Mouse (Mus musculus) urinary bladder, adult 18-20 months (tissue): ENCODE results near the gene Izumo1r.

Source experiments
- DNase-seq, 2 experiments: peaks; one replicate each; pipeline ENCODE4 v3.0.0; 2022; ENCODE audit warnings: low spot score in 2 of 2, mixed read lengths in 2 of 2

Izumo1r gene

GRCm38 (mm10) chr9:14903581-14904378, at the start of gene Izumo1r:
Gene Izumo1r (minus strand): TSS chr9:14903949.
- no peak for DNase-seq

GRCm38 (mm10) chr9:14951072-14951471, 47.3 kb upstream of the Izumo1r start:
- DNase-seq, result no peak

GRCm38 (mm10) chr9:14948843-14949242, 45.1 kb upstream of the Izumo1r start:
- DNase-seq, result no peak

GRCm38 (mm10) chr9:14946677-14947076, 42.9 kb upstream of the Izumo1r start:
- no peak for DNase-seq

- no peak for DNase-seq
Measured at GRCm38 (mm10) chr9:14945919-14946318, 42.2 kb upstream of the Izumo1r start.

GRCm38 (mm10) chr9:14942143-14942720, 38.5 kb upstream of the Izumo1r start:
- no peak for DNase-seq

GRCm38 (mm10) chr9:14939610-14940009, 35.9 kb upstream of the Izumo1r start:
- DNase-seq, result no peak

GRCm38 (mm10) chr9:14937308-14937707, 33.6 kb upstream of the Izumo1r start:
- no peak for DNase-seq

- no peak for DNase-seq
Measured at GRCm38 (mm10) chr9:14934851-14935250, 31.1 kb upstream of the Izumo1r start.

- DNase-seq, result no peak
Measured at GRCm38 (mm10) chr9:14931943-14932342, 28.2 kb upstream of the Izumo1r start.

GRCm38 (mm10) chr9:14931211-14931610, 27.5 kb upstream of the Izumo1r start:
- no peak for DNase-seq

- no peak for DNase-seq
Measured at GRCm38 (mm10) chr9:14926593-14926992, 22.8 kb upstream of the Izumo1r start.

GRCm38 (mm10) chr9:14923625-14924024, 19.9 kb upstream of the Izumo1r start:
- no peak for DNase-seq

- DNase-seq, result no peak
Measured at GRCm38 (mm10) chr9:14921971-14922560, 18.3 kb upstream of the Izumo1r start.

- DNase-seq, result no peak
Measured at GRCm38 (mm10) chr9:14921254-14921653, 17.5 kb upstream of the Izumo1r start.

GRCm38 (mm10) chr9:14920608-14921007, 16.9 kb upstream of the Izumo1r start:
- DNase-seq, result no peak

GRCm38 (mm10) chr9:14918825-14919668, 15.3 kb upstream of the Izumo1r start:
- no peak for DNase-seq

GRCm38 (mm10) chr9:14917661-14918060, 13.9 kb upstream of the Izumo1r start:
- no peak for DNase-seq

GRCm38 (mm10) chr9:14912037-14912436, 8.3 kb upstream of the Izumo1r start:
- no peak for DNase-seq

GRCm38 (mm10) chr9:14909981-14910380, 6.2 kb upstream of the Izumo1r start:
- DNase-seq, result no peak

GRCm38 (mm10) chr9:14907816-14908415, 4.2 kb upstream of the Izumo1r start:
- DNase-seq, result no peak

GRCm38 (mm10) chr9:14905956-14906355, 2.2 kb upstream of the Izumo1r start:
- DNase-seq, result no peak
